Mouse (Mus musculus): ENCODE data around the gene Psapl1.
"Not testable (repeated sequence)": the region's sequence is repeated elsewhere in the genome, so short reads cannot be mapped to it uniquely, and the experiment has no call there.

The Psapl1 gene

DNA sequence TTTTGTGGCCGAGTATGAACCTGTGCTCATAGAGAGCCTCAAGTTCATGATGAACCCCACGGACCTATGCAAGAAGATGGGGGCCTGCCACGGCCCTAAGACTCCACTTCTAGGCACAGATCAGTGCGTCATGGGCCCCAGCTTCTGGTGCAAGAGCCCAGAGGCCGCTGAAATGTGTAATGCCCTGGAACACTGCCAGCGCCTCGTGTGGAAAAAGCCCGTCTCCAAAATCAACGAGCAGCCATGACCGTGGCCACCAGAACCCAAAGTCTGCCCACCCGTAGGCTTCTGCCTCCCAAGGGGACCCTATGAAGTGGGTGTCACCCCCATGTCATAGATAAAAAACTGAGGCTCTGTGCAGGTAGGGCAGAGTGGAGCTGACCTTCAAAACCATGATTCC is 1.6 kb downstream of the Psapl1 start:
- no peak for DNase-seq

DNA sequence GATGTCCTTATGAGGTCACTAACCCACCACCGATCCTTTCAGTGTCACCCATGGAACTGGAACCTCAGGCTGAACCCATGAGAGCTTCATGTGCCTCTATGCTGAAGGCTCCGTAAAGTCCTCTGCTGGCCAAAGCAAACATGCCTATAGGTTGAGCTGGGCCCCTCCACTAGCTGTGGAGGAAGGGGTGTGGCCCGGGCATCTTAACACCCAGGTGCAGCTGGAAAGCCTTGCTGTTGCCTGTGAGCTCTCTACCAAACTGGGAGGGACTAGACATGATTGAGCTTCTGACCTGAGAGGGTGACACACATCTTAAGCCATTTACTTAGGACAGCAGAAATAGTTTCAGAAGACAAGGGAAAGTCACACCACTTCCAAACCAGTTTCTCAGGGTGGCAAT is 5.0 kb downstream of the Psapl1 start:
- DNase-seq = no peak

DNA sequence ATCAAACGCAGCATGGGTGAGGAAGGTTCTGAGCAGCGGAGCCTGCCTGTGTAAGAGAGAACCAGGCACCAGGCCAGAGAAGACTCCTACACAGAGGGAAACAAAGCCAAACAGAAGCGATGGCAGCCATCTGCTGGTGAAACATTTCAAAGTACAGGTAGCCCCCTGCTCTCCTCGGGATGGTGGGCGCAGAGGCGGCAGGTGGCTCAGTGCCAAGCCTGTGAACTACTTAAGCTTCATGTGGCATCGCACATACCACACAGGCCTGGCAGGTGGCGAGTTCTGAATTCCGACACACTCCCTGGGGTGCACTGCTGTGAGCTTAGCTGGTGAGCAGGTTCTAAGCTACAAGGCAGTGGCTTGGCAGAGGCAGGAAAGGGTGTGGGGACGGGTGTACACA is 9.5 kb downstream of the Psapl1 start:
- peak; percentile 81 to 85 for DNase-seq

DNA sequence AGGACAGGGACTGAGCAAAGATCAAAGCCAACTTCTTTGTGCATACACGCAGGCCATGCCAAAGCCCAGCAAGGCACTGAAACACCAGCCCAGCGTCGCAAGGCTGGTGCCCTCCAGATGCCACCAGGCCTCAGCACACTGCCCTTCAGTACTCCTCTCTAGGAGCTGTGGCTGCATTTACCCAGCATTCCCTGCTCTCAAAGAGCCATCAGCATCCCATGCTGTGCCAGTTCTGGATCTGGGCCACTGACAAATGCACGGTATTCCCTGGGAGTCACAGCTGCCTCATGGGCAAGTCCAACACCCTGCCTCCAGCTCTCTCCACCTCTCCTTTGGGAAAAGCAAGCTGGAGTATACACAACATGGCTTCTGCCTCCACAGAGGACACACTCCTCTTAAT is 16.3 kb downstream of the Psapl1 start:
- no peak for DNase-seq

DNA sequence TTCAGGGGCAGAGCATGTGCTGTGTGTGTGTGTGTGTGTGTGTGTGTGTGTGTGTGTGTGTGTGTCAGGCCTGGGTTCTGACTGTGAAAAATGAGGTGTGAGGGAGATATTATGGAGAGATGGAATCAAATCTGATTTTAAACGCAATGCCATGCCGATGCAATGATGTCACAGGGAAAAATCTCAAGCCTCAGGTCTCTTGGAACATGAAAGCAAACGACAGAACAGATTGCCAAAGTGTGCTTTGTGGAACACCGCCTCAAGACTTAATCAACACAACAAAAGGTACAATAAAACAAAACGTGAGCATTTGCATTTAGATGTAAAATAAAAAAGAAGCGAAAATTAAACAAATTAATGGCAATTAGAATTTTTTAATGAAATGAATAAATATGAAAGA is 16.8 kb downstream of the Psapl1 start:
- no peak for DNase-seq

DNA sequence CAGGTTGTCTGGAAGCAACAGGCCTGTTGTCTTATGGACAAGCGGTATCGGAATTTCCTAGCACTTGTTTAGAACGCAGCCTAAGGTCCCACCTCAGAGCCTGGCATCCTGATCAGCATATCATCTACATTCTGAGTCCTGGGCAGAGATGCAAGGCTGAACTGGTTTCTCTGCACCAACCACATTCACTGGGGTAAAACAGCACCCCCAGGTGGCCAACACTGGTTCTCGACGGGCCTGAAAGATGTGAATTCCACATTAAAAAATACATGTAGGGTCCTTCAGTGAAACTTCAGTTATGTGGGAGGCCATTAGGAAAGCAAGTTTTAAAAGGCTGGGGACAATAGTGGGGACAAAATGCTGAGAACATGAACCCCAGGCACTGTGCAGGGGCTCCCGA is 20.0 kb downstream of the Psapl1 start:
- DNase-seq = peak; percentile 14 to 19

DNA sequence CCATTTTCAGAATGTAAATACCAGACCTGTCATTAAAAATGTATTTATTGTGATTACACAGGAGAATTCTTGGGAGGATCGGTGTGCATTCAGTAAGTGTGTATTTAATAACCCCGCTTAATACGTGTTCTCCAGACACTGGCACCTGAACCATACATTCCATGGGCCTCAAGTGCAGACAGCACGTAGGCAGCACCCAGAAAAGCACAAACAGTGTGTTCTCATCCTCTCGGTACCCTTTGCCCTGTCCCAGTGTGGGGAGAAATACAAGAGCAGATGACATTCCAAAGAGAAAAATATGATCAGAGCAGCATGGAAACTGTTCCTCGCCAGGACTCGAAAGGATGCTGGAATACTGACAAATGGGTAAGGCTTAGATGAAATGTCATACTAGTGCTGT is 22.0 kb downstream of the Psapl1 start:
- DNase-seq = no peak

DNA sequence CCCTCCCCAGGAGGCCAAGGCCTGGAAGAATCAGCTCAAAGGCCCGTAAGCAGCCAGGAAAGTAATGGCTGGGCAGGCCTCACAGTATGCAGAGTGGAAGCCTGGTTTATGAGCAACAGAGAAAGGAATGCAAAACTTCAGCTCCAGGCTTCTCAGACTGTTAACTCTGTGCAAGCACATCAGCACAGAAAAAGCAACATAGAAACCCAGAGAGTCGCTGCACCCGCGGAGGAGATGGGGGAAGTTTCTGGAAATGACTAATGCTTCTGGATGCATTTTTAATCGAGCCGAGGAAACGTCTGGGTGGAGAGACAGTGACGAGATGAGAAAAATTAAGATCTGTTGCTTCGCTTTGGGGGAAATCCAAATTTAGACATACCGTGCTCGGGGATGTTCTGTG is 22.5 kb downstream of the Psapl1 start:
- DNase-seq = no peak

DNA sequence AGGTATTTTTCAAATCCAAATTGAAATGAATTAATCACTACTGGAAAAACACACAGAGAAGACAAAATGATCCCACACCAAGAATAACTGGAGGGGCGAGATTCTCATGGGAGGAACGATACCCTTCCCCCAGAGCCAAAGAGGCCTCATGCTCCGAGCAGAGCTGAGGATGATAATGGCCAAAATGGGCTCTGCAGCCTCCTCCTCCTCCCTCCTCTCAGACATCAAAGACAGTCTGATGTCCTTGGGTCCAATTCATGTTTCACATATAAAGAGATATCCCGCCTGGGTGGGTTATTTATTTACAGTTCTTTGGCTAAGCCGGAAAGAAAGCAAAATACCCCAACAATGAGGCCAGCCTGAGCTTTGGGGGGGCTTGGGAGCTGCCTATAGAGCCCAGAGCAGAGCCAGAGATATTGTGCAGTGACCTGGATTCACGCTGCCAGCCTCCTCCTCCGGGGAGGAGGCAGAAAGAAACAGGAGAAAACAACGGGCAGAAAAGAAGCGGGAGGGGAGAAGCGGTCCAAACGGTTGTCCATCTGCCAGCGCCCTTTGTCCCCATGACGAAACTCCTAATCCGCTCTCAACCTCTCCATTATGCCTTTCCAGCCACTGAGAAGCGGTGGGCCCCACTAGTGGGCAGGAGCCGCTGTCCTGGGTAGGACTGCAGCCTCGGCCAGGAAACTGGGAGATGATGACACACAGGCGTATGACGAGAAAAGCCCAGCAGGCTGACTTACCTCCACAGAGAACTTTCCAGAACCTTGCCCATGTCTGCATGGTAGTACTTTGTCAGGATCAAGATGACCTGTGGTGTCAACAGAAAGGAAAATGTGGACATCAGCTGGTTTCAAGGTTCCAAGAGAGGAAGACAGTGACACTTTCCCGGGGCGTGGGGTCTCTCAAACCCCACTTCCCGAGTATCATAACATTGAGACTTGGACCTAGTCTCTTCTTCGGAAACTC is 24.9 kb downstream of the Psapl1 start:
- no peak for DNase-seq

DNA sequence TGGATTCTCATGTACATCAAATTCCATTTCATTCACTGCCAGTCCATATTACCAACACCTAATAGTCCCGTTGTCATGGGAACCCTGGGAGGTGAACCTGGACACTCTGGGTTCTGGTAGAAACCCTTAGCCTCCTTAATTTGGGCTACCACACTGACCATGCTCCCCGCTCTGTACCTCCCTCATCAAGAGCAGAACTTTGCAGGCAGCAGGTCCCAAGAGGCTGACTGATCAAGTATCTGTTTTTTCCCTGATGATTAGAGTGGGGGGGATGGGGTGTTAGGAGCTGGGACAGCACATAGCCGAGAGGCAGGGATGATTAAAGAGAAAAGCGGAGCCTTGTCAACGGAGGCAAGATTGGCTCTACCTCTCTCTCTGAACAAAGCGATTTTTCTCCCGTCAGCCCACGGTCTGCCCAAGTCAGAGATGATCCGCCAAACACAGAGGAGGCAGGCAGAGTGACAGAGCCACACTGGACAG is 26.5 kb downstream of the Psapl1 start:
- no peak for DNase-seq

DNA sequence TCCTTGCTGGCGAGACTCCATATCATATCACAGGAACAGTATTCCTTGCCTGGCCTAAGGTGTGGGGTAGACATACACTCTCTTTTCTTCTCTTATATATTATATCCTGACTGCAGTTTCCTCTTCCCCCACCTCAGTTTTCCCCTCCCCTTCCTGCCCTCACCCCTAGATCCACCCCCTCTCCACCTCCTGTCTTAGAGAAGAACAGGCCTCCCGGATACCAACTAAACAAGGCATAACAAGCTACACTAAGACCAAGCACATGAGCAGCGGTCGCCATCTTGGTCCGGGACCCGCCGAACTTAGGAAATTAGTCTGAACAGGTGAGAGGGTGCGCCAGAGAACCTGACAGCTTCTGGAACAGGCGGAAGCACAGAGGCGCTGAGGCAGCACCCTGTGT is 33.7 kb downstream of the Psapl1 start:
- not testable (repeated sequence) for DNase-seq

DNA sequence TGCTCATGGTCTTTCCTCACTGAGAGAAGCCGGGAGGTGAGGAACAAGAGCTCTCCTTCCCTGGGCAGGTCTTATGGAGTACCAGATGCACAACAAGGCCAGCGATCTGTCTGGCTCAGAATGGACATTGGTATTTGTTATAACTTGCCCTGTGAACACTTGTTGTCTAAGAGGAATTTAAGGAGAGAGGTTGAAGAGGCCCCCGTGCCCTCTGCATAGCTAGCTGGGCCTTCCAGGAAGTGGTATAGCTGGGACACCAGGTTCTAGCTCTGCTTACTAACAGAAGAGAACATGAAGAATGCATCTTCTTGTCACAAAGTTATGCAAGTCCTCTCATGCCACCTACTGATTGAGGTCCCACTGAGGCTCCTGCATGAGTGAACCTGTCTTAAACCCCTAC is 44.2 kb downstream of the Psapl1 start:
- no peak for DNase-seq

DNA sequence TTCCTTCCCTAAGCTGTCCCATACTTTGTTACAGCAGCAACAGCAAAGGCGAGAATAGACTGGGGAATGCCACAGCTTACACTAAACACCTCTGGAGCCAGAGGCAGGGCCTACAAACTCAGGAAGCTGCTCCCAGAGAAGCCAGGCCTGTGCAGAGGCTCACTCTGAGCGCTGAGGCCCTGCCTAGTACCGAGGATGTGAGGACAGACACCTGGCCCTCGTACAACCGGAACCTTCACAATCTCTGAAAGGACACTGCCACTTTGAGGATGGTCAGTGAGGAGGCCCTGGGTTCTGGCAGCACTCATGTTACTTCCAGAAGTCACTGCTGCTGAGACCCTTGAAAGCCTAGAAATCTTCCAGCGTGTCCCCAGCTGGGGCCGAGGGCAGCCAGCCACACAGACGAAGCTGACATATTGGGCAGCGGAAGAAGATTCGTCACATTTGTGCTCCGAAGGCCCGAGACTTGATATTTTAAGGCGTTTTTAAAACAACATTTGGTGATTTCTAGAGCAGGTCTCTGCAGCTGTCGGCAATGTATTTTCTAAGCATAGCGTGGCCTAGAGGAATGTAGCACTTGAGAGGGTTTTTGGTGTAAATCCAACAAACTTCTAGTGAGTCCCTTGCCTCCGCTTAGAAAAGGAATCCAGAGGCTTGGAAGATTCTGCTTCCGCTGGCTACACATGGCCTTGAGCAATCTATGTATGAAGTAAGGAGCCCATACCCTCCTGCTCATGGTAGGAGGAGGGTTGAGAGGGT is 49.1 kb downstream of the Psapl1 start:
- DNase-seq = no peak

DNA sequence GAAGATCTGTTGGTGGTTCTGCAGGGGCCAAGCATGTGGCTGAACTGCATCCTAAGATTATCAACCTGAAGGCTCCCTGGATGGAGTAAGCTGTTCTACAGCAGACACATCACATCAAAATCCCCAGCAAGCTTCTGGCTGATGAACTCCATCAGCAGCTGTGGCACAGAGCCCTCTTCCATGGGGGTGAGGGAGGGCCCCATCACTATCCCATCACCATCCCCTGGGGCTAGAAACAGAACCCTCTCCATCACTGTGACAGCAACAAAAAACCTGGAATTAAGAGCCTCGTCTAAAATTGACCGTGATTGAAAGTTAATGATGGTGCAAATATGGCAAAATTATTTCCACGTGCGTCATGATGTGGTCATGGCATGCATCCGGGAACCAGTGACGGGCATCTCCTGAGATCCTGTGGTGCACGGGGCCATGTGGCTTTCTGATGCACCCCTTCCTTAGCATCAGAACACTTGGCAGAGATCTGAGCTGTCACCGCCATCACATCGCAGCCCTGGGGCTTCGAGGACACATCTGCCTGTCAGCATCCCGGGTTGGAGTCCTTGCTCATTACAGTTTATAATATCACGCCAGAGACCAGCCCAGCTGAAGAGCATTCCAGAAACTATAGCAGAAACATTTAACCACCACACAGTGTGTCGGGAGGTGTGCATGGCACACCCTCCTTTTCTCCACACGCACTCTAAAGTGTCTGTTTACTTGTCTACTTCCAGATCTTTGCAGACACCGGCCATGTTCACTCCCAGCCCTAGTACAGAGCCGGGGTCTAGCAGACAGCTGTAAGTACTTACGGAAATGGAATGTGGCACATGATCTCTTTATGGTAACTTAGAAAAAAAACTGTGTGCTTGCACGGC is 51.1 kb downstream of the Psapl1 start:
- no peak for DNase-seq
